Mouse (Mus musculus) embryo, embryonic 9.5 days (tissue): ENCODE data around the gene Otulin.

Experiments
- DNase-seq: peaks from one replicate; pipeline ENCODE4 v3.0.0-alpha.2; 2017; ENCODE audit errors: extremely low spot score

Otulin gene

DNA sequence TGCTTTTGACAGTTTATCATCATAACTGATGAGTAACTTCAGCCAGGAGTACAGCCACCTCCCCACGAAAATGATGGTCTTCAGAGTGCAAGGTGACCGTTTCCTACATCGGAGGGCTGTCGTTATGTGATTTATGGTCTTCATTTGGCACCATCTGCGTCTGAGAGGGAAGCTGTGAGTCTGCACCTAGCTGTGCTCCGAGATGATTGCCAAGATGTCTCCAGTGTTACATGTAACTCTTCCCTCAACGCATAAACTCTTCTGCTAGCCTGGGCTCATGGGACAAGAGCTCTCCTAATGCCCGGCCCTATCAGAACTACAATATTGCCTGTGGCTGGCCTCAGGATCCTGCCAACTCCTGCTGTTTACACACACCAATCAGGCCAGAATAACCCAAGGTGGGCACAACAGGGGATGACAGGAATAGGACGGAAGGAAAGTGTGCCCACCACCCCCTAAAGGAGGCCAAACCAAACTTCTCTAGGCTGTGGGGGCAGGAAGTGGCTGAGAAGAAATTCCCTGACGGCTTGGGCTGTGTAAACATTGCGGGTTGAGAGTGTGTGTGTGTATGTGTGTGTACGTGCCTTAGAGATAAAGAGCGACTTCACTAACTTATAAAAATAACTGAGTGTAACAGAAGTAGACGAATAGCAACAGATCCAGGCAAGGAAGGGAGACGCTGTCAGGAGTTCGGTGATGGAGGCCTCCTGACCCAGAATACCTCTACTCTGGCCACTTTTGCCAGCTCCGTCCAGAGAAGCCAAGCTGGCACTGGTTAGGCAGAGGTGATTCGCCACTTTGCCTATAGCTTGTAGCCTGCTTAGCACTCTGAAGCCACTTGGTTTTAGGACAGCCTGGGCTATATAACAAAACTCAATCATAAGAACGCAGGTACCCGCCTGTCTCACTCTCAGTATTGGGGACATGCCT lies 126.4 kb downstream of the Otulin start:
- no peak for DNase-seq

DNA sequence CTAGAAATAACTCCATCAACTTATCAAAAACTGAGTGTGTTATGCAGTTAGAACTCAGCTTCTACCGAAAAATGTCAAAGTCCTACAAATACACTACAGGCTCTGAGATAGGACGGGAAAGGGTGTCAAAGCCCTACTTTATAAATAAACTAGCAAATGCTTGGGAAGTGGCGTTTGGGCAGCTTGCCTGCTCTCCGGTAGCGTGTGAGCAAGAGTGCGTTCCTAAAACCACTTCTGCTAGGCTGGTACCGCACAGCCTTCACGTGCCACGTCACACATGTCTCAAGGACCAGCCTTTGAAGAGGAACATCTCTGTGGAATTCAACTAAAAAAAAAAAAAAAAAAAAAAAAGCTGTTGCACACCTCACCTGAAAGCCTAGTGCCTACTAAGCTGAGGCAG lies 127.3 kb downstream of the Otulin start:
- DNase-seq = no peak

DNA sequence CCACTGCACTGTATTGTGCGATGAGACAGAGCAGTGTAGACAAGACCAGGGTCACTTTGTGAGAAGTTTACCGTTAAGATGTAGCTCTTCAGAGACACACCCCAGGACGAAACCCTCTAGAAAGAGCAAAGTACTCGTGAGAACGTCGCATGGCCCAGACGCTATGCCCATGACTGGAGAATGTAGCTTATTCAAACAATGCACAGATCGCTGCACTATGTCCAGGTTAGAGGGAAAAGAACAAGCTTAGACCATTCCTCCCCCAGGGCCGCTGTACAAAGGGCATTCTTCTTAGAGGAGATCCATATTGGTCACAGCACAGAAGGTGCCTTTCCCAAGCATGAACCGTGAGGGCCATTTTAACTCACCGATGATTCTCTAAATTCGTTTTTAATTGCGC lies 128.2 kb downstream of the Otulin start:
- DNase-seq = no peak

DNA sequence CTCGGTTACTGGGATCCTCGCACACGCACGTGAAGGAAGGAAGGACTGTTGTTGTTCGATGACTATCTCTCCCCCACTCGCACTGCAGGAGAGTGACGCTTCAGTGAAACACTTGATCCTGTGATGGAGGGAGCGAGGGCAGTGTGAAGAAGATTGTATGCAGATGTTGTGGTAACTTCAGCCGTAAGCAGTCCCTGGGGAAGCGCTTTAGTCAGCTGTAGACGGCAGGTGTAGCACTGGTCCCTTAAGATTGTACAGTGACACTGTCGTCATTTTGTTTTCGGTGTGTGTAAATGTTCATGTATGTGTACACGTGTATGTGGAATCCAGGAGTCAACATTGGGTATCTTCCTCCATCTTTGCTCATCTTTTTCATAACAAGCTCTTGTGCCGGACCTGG lies 130.1 kb downstream of the Otulin start:
- DNase-seq = no peak

DNA sequence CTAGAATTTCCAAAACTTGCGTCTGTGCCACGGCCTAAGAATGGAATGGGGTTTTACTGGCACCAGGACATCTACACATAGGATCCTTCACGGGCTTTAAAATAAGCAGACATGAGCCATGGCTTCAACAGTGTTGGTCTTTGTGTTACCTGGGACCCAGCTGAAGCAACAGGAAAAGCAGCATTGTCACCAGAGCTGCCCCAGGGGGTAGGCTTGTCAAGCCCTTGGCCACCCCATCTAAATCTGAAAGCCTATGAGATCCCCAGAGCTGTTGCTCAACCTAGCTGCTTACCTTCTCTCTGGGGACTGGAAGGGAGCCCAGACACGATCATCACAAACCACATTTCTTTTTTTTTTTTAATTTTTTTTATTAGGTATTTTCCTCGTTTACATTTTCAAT lies 132.4 kb downstream of the Otulin start:
- no peak for DNase-seq

DNA sequence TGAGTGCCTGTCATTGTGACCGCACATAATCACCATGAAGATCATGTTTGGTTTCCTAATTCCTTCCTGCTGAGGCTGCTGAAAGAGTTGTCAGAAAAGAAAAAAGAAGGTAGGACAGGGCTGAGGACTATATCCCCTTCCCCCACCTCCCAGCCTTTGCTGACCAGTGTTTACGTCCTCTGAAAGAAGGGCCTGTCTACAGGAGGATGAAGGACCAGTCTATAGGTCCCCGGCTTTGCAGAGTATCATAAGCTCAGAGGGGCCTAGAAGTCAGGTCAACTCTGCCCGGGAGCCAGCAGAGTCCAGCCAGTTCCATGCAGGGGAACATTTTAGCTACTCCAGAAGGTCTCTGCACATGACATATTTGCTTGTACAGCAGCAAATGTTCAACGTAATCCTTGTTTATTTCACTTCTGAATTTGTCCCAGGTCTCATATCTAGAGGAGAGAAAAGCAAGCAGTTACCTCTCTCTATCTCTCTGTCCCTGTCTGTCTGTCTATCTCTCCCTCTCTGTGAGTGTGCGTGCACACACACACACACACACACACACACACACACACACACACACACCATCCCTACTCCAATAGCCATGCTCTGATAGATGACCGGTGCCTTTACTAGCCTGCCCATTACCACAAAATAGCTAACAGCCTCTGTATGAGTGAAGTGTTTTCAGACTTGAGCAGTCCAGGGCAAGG lies 133.0 kb downstream of the Otulin start:
- no peak for DNase-seq

DNA sequence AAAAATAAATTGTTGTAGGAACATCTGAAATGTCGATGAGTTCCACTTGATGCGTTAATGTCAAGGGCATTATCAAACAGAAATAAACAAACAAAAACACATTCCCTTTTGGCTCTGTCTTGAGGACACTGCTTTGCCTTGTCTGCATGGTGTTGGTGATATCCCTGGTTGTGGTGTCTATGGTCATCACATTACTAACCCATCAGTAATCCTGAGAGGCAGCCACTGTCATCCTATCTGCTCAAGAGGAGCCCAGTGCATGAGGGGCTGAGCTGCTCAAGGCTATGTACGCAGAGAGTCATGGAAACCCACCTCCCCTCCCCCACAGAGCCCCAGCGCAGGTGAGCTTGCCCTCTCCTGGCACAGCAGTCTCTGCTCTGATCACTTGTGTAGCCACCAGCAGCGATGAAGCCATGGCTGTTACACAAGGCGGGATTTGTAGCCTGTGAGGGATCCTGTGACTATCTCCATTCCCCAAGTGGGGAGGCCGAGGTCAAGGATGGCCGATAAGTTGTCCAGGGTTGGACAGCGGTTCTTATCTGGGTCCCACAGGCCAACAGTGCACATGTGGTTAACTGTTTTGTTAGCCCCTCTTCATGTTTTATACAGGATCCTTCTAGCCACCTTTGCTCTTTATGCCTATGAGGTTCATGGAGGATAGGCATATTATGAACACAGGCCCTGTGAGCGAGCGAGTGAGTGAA lies 133.7 kb downstream of the Otulin start:
- DNase-seq = no peak

DNA sequence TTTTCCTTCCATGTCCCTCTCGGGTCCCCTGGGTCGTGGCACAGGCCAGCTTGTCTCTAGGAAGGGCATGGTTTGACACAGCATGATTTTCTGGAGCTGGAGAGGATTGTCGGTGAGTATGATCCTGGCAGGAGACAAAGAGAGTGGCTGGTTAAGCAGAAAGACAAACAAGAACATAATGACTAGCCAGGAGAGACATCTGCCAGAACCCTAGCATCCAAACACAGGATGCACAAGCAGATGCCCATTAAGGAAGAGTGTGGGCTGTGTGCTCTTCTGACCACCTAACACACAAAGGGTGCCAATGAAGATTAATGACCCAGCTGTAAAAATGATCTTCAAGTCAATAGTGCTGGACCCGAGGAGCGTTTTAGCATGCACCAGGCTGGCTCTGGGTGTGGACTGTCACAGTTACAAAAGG lies 134.5 kb downstream of the Otulin start:
- no peak for DNase-seq

DNA sequence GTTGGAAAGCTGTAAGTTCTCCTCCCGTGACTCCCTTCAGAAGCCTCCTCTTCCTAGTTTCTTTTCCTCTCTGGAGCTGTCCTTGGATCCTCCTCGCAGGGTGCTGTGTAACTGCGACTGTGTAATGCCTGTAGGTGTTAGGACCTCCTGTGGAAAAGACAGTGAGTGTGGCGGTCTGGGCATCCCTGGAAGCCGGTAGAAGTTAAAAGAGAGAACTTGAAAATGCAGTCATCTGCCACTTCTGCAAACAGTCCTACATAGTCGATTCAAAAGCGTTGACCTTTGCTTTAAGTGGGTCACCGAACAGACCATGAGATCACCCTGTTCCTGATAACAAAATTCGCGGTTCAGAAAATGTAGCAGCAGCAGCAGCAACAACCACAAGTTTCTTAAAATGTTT lies 137.0 kb downstream of the Otulin start:
- no peak for DNase-seq

DNA sequence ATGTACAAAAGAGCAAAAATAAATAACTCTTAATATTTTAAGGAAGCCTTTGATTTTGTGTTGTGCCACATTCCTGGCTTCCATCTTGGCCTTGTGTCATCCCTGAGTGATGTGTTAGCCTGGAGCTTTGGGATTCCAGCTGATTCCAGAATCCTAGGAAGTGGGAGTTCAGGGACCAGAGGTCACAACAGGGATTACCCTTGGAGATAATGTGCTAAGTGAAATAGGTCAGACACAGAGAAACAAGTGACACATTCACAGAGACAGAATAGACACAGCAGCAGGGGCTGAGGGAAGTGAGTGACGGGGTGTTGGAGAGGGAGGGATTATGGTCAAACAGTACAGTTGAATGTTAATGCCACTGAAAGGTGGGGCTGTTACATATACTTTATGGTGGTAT lies 137.8 kb downstream of the Otulin start:
- DNase-seq = no peak
